Mouse (Mus musculus) kidney, embryonic 14.5 days (tissue): ENCODE measurements around the gene Tmprss3. TPM values are rescaled to one million over a fixed set of nuclear protein-coding genes. Genes with fewer than 3 reads are reported as not detected.

Experiments
- ATAC-seq: fragments of 200-750 bp; cut with Nextera tagmentation; 2 replicates; pipeline ENCODE4 v1.8.0; 2017; ENCODE audit warnings: moderate number of reproducible peaks, mild to moderate bottlenecking, moderate TSS enrichment, moderate library complexity; ENCODE audit not compliant: low FRiP score, low TSS enrichment
- H3K27ac ChIP-seq: fragments of 300-500 bp; sonication (generic); 2 replicates; pipeline ENCODE4 v1.5.1; 2014; ENCODE audit warnings: low read depth, mild to moderate bottlenecking, low read length, moderate library complexity, mixed read lengths
- H3K27me3 ChIP-seq: fragments of 300-500 bp; sonication (generic); 2 replicates; pipeline ENCODE4 v1.6.1; 2014; ENCODE audit warnings: mild to moderate bottlenecking, low read length; ENCODE audit not compliant: control insufficient read depth, insufficient read depth
- H3K36me3 ChIP-seq: fragments of 300-500 bp; sonication (generic); 2 replicates; pipeline ENCODE4 v1.6.1; 2014; ENCODE audit warnings: low read length, mixed read lengths; ENCODE audit not compliant: control insufficient read depth, insufficient read depth
- H3K4me1 ChIP-seq: fragments of 300-500 bp; sonication (generic); 2 replicates; pipeline ENCODE4 v1.6.1; 2014; ENCODE audit warnings: low read length, mixed read lengths; ENCODE audit not compliant: control insufficient read depth, insufficient read depth
- H3K4me2 ChIP-seq: fragments of 300-500 bp; sonication (generic); replicated peaks from 2 replicates; pipeline ENCODE4 v1.6.1; 2014; ENCODE audit warnings: low read depth, mild to moderate bottlenecking, low read length
- H3K4me3 ChIP-seq: fragments of 300-500 bp; sonication (generic); 2 replicates; pipeline ENCODE4 v1.5.1; 2014; ENCODE audit warnings: mild to moderate bottlenecking, low read length
- H3K9ac ChIP-seq: fragments of 300-500 bp; sonication (generic); 2 replicates; pipeline ENCODE4 v1.6.1; 2014; ENCODE audit warnings: low read depth, mild to moderate bottlenecking, low read length, moderate library complexity
- H3K9me3 ChIP-seq: fragments of 300-500 bp; sonication (generic); 2 replicates; pipeline ENCODE4 v1.6.1; 2016; ENCODE audit warnings: low read length; ENCODE audit not compliant: control insufficient read depth
- WGBS: fragments of 180-500 bp; shearing (Covaris S2); extraction: QIAGEN DNeasy Blood & Tissue Kit; methylation state at CpG from one replicate; pipeline ENCODE4 v1.1.7; 2014; 5-methylcytosine and 5-hydroxymethylcytosine counted together
- polyA plus RNA-seq: library from polyadenylated mRNA; unstranded; fragments of >200 nt; fragmentation: Nextera tagmentation; extraction: Ambion mirVana; gene quantifications from 2 replicates; pipeline ENCODE4 v1.2.1, GENCODE M21; 2014

Gene Tmprss3
- polyA plus RNA-seq, 1 experiment from 2014 or later: not detected

- Histone ChIP-seq H3K4me2 (no peak overlapping the region), H3K4me1 (no peaks in the 10 kb centered on the region), H3K9me3 (no peaks in the 10 kb centered on the region), H3K4me3 (no peak overlapping the region), H3K27me3 (no peaks in the 10 kb centered on the region), H3K36me3 (no peaks in the 10 kb centered on the region), H3K9ac (no peak overlapping the region), H3K27ac (no peak overlapping the region)
- ATAC-seq: no peak
- 76% methylated on average over 8 of the region's 8 CpGs for WGBS
These were observed 45.0 kb downstream of the Tmprss3 start for GRCm38 (mm10) chr17:31153785-31154184.

- Histone ChIP-seq H3K36me3 (no peaks in the 10 kb centered on the region), H3K27ac (no peak overlapping the region; the same call in 1 of the 2 replicates), H3K9ac (no peak overlapping the region), H3K4me1 (no peaks in the 10 kb centered on the region), H3K9me3 (no peaks in the 10 kb centered on the region), H3K4me2 (no peak overlapping the region), H3K27me3 (no peaks in the 10 kb centered on the region), H3K4me3 (no peak overlapping the region)
- WGBS: 80% methylated on average over 9 of the region's 9 CpGs
- no peak for ATAC-seq
These were observed 45.7 kb downstream of the Tmprss3 start for GRCm38 (mm10) chr17:31152966-31153499.

GRCm38 (mm10) chr17:31152512-31152911 is 46.3 kb downstream of the Tmprss3 start:
- ATAC-seq: no peak

GRCm38 (mm10) chr17:31145998-31146397 is 52.8 kb downstream of the Tmprss3 start:
- no peak overlapping the region for H3K27ac ChIP-seq
- no peaks in the 10 kb centered on the region for H3K27me3 ChIP-seq
- 80% methylated on average over 9 of the region's 9 CpGs for WGBS
- no peak for ATAC-seq
- no peaks in the 10 kb centered on the region for H3K36me3 ChIP-seq
- H3K4me2 ChIP-seq: no peak overlapping the region
- H3K9me3 ChIP-seq: no peaks in the 10 kb centered on the region
- H3K4me1 ChIP-seq: no peaks in the 10 kb centered on the region
- no peak overlapping the region for H3K4me3 ChIP-seq
- H3K9ac ChIP-seq: no peak overlapping the region

More at GRCm38 (mm10) chr17:31152512-31152911, 46.3 kb downstream of the Tmprss3 start:
- H3K36me3 ChIP-seq: no peaks in the 10 kb centered on the region
- no peaks in the 10 kb centered on the region for H3K9me3 ChIP-seq
- no peak overlapping the region for H3K4me3 ChIP-seq
- H3K27ac ChIP-seq: no peak overlapping the region; the same call in 1 of the 2 replicates
- H3K4me2 ChIP-seq: no peak overlapping the region
- no peaks in the 10 kb centered on the region for H3K4me1 ChIP-seq
- no peaks in the 10 kb centered on the region for H3K27me3 ChIP-seq
- H3K9ac ChIP-seq: no peak overlapping the region
- 60% methylated on average over 5 of the region's 5 CpGs for WGBS

- Histone ChIP-seq H3K4me1 (no peaks in the 10 kb centered on the region), H3K36me3 (no peaks in the 10 kb centered on the region), H3K9me3 (no peaks in the 10 kb centered on the region), H3K9ac (no peak within 1 kb of the TSS), H3K4me3 (no peak within 1 kb of the TSS), H3K27me3 (no peaks in the 10 kb centered on the region), H3K4me2 (no peak within 1 kb of the TSS), H3K27ac (no peak within 1 kb of the TSS)
- no peak for ATAC-seq
- WGBS: 70% methylated on average over 15 of the region's 15 CpGs
These were observed 54.4 kb downstream of the Tmprss3 start, which contains the start of gene Tff2 for GRCm38 (mm10) chr17:31144040-31145037. Gene Tff2 (minus strand): TSS chr17:31144282.

GRCm38 (mm10) chr17:31142116-31142515 is 56.7 kb downstream of the Tmprss3 start:
- 89% methylated on average over 7 of the region's 7 CpGs for WGBS
- Histone ChIP-seq H3K4me1 (no peaks in the 10 kb centered on the region), H3K27me3 (no peaks in the 10 kb centered on the region)

GRCm38 (mm10) chr17:31138398-31138797 is 60.4 kb downstream of the Tmprss3 start:
- no peaks in the 10 kb centered on the region for H3K9me3 ChIP-seq
- H3K4me2 ChIP-seq: no peak overlapping the region
- H3K36me3 ChIP-seq: no peaks in the 10 kb centered on the region
- ATAC-seq: no peak
- 15% methylated on average over 5 of the region's 5 CpGs for WGBS
- H3K4me3 ChIP-seq: no peak overlapping the region
- no peaks in the 10 kb centered on the region for H3K4me1 ChIP-seq
- H3K27ac ChIP-seq: no peak overlapping the region
- no peaks in the 10 kb centered on the region for H3K27me3 ChIP-seq
- H3K9ac ChIP-seq: no peak overlapping the region

More at GRCm38 (mm10) chr17:31142116-31142515, 56.7 kb downstream of the Tmprss3 start:
- Histone ChIP-seq H3K27ac (no peak overlapping the region), H3K9me3 (no peaks in the 10 kb centered on the region), H3K9ac (no peak overlapping the region), H3K4me3 (no peak overlapping the region), H3K4me2 (no peak overlapping the region), H3K36me3 (no peaks in the 10 kb centered on the region)
- ATAC-seq: no peak

- H3K9me3 ChIP-seq: no peaks in the 10 kb centered on the region
- no peak overlapping the region for H3K4me3 ChIP-seq
- no peak overlapping the region for H3K9ac ChIP-seq
- H3K27me3 ChIP-seq: no peaks in the 10 kb centered on the region
- 82% methylated on average over 1 of the region's 1 CpGs for WGBS
- H3K4me1 ChIP-seq: no peaks in the 10 kb centered on the region
- ATAC-seq: no peak
- no peaks in the 10 kb centered on the region for H3K36me3 ChIP-seq
- no peak overlapping the region for H3K4me2 ChIP-seq
- H3K27ac ChIP-seq: no peak overlapping the region
These were observed 62.0 kb downstream of the Tmprss3 start for GRCm38 (mm10) chr17:31136821-31137220.

- Histone ChIP-seq H3K27me3 (no peaks in the 10 kb centered on the region), H3K27ac (no peak overlapping the region), H3K4me2 (no peak overlapping the region), H3K9ac (no peak overlapping the region), H3K4me1 (no peaks in the 10 kb centered on the region), H3K9me3 (no peaks in the 10 kb centered on the region), H3K36me3 (no peaks in the 10 kb centered on the region), H3K4me3 (no peak overlapping the region)
- no peak for ATAC-seq
- 49% methylated on average over 3 of the region's 3 CpGs for WGBS
These were observed 62.5 kb downstream of the Tmprss3 start for GRCm38 (mm10) chr17:31136291-31136690.
